Mouse (Mus musculus): Measurements from ENCODE around the gene Dctn1.

Gene Dctn1

DNA sequence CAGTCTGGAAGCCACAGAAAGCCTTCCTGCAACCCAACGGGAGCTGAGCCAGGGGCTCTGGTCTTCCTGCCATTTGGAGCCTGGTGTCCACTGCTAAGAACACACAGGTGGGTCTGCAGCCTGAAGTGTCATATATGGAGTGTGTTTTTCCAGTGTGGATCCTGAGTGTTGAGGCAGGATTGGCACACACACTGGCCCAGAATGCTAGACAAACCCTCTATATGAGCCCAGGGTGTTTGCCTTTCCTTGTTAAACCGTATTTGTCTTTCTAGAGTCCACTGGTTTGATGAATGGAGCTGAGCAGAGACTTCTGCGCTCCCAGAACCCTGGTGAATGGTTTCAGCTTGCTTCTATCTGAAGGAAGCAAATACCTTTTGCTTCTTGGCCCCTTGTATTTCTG is 54.1 kb downstream of the Dctn1 start, which contains the start of gene Slc4a5:
Gene Slc4a5, plus strand, starts transcription at position 15 of the 400 bp plus-strand sequence.
- no peak for DNase-seq (ENCODE audit: extremely low read depth, low read depth)

DNA sequence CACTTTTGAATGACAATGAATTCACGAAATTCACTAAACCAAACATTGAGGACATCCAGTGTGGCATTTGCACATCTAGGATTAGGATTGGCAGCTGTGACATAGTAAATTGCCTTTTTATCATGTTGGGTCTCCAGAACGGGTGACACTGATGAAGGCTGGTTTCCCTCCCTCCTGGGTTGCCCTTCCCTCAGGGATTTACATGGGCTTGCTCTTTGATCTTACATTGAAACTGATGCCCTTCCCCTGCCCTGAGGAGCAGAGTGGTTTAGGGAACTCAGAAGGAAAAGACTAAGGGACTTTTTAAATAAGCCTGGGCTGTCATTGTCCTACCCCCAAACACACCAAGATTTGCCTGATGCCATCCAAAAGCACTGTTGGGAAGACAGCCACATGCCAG is 65.8 kb downstream of the Dctn1 start:
- DNase-seq (ENCODE audit: extremely low read depth, low read depth) = no peak

DNA sequence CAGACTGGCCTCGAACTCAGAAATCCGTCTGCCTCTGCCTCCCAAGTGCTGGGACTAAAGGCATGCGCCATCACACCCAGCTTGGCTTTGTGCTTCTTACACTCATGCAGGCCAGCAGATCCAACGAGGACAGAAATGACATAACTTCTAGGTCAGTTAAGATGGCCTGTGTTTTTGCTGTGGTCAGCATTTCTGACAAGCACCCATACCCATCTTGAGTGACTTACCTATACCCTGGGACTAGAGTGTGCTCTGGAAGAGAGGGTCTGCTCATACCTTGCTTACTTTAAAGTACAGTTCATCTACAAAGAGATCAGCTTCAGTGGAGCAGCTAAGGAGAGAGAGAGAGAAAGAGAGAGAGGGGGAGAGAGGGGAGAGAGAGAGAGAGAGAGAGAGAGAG is 67.6 kb downstream of the Dctn1 start:
- DNase-seq (ENCODE audit: extremely low read depth, low read depth) = no peak

DNA sequence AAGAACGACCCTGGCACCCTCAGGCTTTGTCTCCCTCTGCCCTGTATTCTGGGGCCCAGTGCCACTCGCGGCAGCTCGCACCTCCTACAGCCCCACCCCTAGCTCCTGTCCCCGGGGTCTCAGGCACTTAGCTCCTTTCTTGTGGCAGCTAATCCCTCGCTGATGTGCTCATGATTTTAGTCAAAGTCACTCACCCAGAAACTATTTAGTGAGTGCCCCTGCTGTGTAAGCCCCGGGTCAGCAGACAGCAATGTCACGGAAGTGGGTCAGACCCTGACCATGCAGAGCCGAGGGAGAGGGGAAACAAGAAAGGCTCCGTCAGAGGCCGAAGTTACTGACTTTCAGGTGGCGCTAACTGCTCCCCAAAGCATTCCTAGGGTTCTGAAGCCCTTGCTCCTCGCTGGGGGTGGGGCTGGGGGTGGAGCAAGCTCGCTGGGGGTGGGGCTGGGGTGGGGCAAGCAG is 68.6 kb downstream of the Dctn1 start:
- no peak for DNase-seq (ENCODE audit: extremely low read depth, low read depth)

DNA sequence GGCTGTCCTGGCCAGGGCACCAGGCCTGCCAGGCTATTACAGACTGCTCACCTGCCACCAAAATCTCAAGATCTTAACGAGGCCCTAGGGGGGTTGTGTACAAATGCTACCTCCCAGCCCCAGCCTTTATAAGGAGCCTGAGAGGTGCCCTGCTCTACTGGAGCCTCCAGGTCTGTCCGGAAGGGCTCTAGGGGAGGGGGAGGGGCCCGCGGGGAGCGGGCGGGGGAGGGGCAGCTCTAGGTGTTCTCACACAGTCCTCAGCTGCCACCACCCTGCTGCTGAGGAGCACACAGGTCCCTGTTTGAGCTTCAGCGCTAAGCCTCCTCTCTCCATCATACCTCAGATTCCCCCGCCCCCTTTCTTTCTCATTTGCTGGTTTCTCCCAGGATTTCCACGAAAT is 71.4 kb downstream of the Dctn1 start:
- DNase-seq (ENCODE audit: extremely low read depth, low read depth) = no peak

DNA sequence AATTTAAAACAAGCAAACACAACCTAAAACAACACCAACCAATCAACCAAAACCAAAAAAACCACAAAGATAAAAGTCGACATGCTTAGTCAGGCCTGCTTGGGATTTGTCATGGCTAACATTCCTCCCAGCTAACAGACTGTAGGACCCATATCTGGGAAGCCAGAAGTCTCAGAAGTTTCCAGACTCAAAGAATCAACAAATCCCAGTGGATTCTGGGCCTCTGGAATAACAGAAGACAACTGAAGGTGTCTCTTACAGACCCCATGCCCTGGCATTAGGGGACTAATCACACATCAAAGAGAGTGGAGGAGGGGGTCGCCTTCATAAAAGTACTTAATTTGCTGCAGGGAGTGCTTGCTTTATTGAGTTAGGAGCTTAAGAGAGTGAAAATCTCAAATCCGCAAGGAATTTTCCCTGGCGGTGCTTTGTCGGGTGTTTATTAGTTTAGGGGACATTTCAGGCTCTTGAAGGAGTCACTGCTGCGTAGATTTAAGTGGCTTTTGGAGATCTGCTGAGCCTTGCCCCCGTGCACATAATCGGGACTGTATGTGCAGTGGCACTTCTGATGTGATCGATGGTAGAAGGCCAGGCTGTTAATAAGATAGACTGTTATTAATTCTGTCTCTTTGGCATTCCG is 78.8 kb downstream of the Dctn1 start:
- DNase-seq (ENCODE audit: extremely low read depth, low read depth) = no peak

DNA sequence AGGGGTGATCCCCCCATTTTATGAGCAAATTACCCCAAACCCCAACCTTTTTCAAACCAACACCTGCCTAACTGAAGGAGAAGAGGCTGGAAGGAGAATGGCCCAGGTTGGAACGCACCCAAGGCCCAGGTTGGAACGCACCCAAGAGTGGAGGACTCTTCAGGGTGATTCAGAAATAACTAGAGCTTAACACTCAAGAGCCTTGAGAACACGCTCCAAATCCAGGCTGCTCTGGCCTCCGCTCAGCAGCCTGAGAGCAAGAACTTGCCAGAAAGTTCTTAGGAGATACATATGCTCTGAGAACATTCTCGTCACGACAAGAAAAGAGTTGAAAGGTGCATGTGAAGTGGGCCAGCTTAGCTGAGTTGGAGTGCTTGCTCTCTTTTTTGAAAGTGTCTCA is 79.4 kb downstream of the Dctn1 start:
- DNase-seq (ENCODE audit: extremely low read depth, low read depth) = no peak

DNA sequence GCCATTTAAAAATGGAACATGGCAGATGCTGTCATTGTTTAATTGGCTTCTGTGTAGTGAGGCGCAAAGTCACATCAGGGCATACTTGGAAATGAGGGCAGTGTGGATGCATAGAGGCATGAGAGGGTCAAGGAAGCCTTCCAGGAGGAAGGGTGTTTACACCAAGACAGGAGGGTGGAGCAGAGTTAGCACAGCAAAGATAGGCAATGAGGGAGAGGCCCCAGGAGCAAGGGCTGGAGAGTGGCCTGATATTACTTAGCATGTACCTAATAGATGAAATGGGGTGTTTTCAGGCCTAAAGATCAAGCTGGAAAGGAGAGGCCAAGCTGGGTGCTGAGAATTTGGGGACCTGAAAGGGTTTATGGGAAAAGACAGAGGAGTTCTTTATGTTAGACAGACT is 80.3 kb downstream of the Dctn1 start:
- no peak for DNase-seq (ENCODE audit: extremely low read depth, low read depth)

DNA sequence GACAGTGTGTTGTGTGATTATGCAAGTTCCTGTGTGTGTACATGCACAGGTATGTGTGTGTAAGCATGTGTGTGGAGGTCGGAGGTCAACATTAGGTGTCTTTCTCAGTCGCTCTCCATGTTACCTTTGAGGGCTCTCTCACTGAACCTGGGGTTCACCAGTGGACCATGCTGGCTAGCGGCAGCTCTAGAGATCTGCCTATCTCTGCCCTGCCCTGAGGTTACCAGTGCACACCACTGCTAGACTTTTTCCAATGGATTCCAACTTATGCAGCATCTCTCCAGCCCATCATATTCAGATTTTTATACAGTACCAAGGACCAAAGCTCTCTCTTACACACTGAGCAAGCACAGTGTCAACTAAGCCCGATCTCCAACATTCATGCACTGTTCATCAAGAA is 81.0 kb downstream of the Dctn1 start:
- DNase-seq (ENCODE audit: extremely low read depth, low read depth) = no peak

DNA sequence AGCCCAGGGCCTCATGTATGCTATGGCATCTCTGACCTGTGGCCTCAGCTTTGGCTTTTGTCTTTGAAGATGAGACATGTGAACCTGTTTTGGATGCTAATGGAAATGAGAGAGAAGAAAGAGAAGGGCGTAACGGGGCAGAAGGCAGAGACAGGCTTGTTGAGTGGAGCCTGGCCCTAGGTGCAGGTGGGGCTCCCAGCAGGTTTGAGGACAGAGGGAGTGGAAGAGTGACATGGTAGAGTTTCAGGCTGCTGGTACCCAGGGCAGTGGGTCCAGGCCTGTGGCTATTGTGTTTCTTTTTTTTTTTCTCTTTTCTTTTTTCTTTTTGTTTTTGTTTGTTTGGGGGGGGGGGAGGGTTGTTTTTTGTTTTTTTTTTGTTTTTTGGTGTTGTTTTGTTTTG is 81.4 kb downstream of the Dctn1 start:
- DNase-seq (ENCODE audit: extremely low read depth, low read depth) = no peak

Data from MEL-GATA-1-ER (cell line).